Mouse (Mus musculus) spleen, postnatal 0 days (tissue): ENCODE results near the gene Gm7347. TPM values are rescaled to one million over a fixed set of nuclear protein-coding genes. Genes with fewer than 3 reads are reported as not detected.

Source experiments
- polyA plus RNA-seq: library from polyadenylated mRNA; unstranded; fragments of >200 nt; fragmentation: Nextera tagmentation; extraction: Ambion mirVana; gene quantifications from 2 replicates; pipeline ENCODE4 v1.2.1, GENCODE M21; 2015

Gene Gm7347
- not detected in 2 replicates for polyA plus RNA-seq

DNA sequence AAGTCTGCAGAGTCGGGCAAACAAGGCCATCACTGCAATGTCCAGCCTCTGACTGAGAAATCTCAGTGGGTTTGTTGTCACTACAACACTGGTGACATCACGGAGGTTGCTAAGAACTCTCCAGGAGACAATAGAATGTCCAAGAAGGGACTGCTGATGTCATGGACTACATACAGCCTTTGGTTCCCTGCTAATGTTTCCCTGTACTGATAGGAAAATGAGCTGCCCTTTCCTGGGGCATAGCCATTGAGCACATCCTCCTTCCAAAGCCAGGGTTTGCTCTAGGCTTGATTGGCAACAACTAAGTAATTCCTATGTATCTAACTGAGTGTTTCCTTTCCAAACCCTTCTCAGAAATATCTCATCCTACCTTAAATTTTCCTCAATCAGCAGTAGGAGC is at the start of gene Gm7347:
TSS of gene Gm7347 (minus strand) at position 101 of the 400 bp plus-strand sequence.

GRCm38 (mm10) chr5:26105262-26105661 is 46.9 kb upstream of the Gm7347 start, which contains the start of gene 5031410I06Rik:
Gene 5031410I06Rik (minus strand): TSS chr5:26105362.

DNA sequence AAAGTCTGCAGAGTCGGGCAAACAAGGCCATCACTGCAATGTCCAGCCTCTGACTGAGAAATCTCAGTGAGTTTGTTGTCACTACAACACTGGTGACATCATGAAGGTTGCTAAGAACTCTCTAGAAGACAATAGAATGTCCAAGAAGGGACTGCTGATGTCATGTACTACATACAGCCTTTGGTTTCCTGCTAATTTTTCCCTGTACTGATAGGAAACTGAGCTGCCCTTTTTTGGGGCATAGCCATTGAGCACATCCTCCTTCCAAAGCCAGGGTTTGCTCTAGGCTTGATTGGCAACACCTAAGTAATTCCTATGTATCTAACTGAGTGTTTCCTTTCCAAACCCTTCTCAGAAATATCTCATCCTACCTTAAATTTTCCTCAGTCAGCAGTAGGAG is 30.8 kb upstream of the Gm7347 start, which contains the start of gene Gm10471:
TSS of gene Gm10471 (minus strand) at position 101 of the 400 bp plus-strand sequence.

GRCm38 (mm10) chr5:26039458-26039857 is 18.9 kb downstream of the Gm7347 start, which contains the start of gene Speer4a:
Gene Speer4a (minus strand): TSS chr5:26039558.

GRCm38 (mm10) chr5:26022816-26023215 is 35.6 kb downstream of the Gm7347 start, which contains the start of gene Gm5862:
Gene Gm5862 (minus strand): TSS chr5:26022916.

DNA sequence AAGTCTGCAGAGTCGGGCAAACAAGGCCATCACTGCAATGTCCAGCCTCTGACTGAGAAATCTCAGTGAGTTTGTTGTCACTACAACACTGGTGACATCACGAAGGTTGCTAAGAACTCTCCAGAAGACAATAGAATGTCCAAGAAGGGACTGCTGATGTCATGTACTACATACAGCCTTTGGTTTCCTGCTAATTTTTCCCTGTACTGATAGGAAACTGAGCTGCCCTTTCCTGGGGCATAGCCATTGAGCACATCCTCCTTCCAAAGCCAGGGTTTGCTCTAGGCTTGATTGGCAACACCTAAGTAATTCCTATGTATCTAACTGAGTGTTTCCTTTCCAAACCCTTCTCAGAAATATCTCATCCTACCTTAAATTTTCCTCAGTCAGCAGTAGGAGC is 53.7 kb downstream of the Gm7347 start, which contains the start of gene Gm1979:
TSS of gene Gm1979 (minus strand) at position 101 of the 400 bp plus-strand sequence.

Other genes with a start within 250 kb of the Gm7347 start
- 0.04 TPM in 1 of 2 replicates, not detected in the other for gene Gm21663, start 116.2 kb downstream of the Gm7347 start, polyA plus RNA-seq
- gene Gm21671, start 104.2 kb downstream of the Gm7347 start, polyA plus RNA-seq, result not detected in 2 replicates
- not detected in 2 replicates for gene Gm21680, start 85.9 kb downstream of the Gm7347 start, polyA plus RNA-seq
- gene Gm21698, start 69.9 kb downstream of the Gm7347 start, polyA plus RNA-seq, result not detected in 2 replicates
- not detected in 2 replicates for gene Gm1979, start 53.8 kb downstream of the Gm7347 start, polyA plus RNA-seq
- gene Gm5862, start 35.7 kb downstream of the Gm7347 start, polyA plus RNA-seq, result not detected in 2 replicates
- not detected in 2 replicates for gene Speer4a, start 19.0 kb downstream of the Gm7347 start, polyA plus RNA-seq
- not detected in 2 replicates for gene Gm10471, start 30.7 kb upstream of the Gm7347 start, polyA plus RNA-seq
- not detected in 2 replicates for gene 5031410I06Rik, start 46.8 kb upstream of the Gm7347 start, polyA plus RNA-seq
- not detected in 2 replicates for gene Gm10220, start 62.8 kb upstream of the Gm7347 start, polyA plus RNA-seq
- 0.04 TPM in 1 of 2 replicates, not detected in the other for gene Gm7361, start 199.1 kb upstream of the Gm7347 start, polyA plus RNA-seq